Mouse (Mus musculus) MEL (cell line): ENCODE data around the gene Stx5a.

Source experiments
- CTCF ChIP-seq, 3 experiments: IDR thresholded peaks in 2 of 3; conservative IDR thresholded peaks in 1 of 3; 2 replicates each; pipeline ENCODE4 v1.5.1; 2011 to 2012; ENCODE audit warnings: low read length in 3 of 3, low read depth in 2 of 3, mild to moderate bottlenecking in 2 of 3, improper control_type of control experiment in 1 of 3, inconsistent platforms in 1 of 3, mixed read lengths in 1 of 3, moderate library complexity in 1 of 3; ENCODE audit not compliant: control insufficient read depth in 1 of 3, insufficient read depth in 1 of 3, poor library complexity in 1 of 3, severe bottlenecking in 1 of 3
- TBP ChIP-seq: IDR thresholded peaks from 2 replicates; pipeline ENCODE4 v1.8.0; 2011; ENCODE audit warnings: low read depth, low read length, improper control_type of control experiment

DNA sequence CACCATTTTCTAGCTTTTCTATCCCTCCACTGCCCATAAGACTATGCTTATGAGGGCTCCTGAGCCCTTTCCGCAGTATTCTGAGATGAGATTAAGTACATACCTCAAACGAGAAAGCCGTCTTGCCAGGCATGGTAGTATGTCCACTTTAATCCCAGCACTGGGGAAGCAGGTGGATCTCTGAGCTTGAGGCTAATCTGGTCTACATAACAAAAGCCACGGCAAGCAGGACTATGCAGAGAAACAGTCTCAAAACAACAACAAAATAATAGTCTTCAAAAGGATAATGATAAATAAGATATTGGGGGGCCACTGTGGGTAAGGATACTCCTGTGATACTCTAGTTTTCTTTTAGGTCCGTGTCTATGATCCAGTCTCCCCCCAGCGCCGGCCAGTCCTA is 2.3 kb upstream of the Stx5a start:
- no peak for TF ChIP-seq CTCF (IDR thresholded peaks at IDR 0.05 in 2 of 3, conservative IDR thresholded peaks at IDR 0.05 in 1 of 3; ENCODE audit: control insufficient read depth in 1 of 3, insufficient read depth in 1 of 3, low read depth in 2 of 3, low read length in 3 of 3, poor library complexity in 1 of 3, severe bottlenecking in 1 of 3)
- no peak for TF ChIP-seq TBP
